Mouse (Mus musculus) MEL (cell line): Measurements from ENCODE around the gene Gria4. TPM values are rescaled to one million over a fixed set of nuclear protein-coding genes. Genes with fewer than 3 reads are reported as not detected.

Source experiments
- DNase-seq: peaks from one replicate; pipeline ENCODE4 v3.0.0; 2011; ENCODE audit warnings: low read depth, low spot score
- H3K27ac ChIP-seq: 2 replicates; pipeline ENCODE4 v1.5.1; 2012; ENCODE audit warnings: low read depth, mild to moderate bottlenecking, control low read depth, low read length, moderate library complexity; ENCODE audit not compliant: control insufficient read depth
- H3K27me3 ChIP-seq, 2 experiments: fragments of 150-350 bp in 1 of 2; sonication (generic) in 1 of 2; 2 replicates each; pipeline ENCODE4 v1.6.1; 2012; ENCODE audit warnings: low read length in 2 of 2, mild to moderate bottlenecking in 2 of 2, improper control_type of control experiment in 1 of 2, moderate library complexity in 1 of 2; ENCODE audit not compliant: insufficient read depth in 2 of 2, control insufficient read depth in 1 of 2
- H3K36me3 ChIP-seq, 2 experiments: 2 replicates each; pipeline ENCODE4 v1.6.1; 2012 to 2014; ENCODE audit warnings: low read length in 2 of 2, improper control_type of control experiment in 1 of 2, inconsistent platforms in 1 of 2, mild to moderate bottlenecking in 1 of 2; ENCODE audit not compliant: insufficient read depth in 2 of 2, control insufficient read depth in 1 of 2
- H3K4me1 ChIP-seq, 2 experiments: fragments of 150-350 bp in 1 of 2; sonication (generic) in 1 of 2; 2 replicates each; pipeline ENCODE4 v1.6.1; 2012; ENCODE audit warnings: low read length in 2 of 2, improper control_type of control experiment in 1 of 2, mild to moderate bottlenecking in 1 of 2; ENCODE audit not compliant: insufficient read depth in 2 of 2, control insufficient read depth in 1 of 2
- H3K4me3 ChIP-seq, 2 experiments: fragments of 150-350 bp in 1 of 2; sonication (generic) in 1 of 2; 2 replicates each; pipeline ENCODE4 v1.5.1; 2012; ENCODE audit warnings: low read depth in 2 of 2, low read length in 2 of 2, mild to moderate bottlenecking in 2 of 2, moderate library complexity in 2 of 2, control low read depth in 1 of 2, improper control_type of control experiment in 1 of 2; ENCODE audit not compliant: control insufficient read depth in 1 of 2, insufficient read depth in 1 of 2
- H3K79me2 ChIP-seq: 2 replicates; pipeline ENCODE4 v1.6.1; 2012; ENCODE audit warnings: mild to moderate bottlenecking, low read length, moderate library complexity; ENCODE audit not compliant: control insufficient read depth, poor library complexity, insufficient read depth
- H3K9ac ChIP-seq: 2 replicates; pipeline ENCODE4 v1.6.1; 2012; ENCODE audit warnings: low read depth, mild to moderate bottlenecking, control low read depth, low read length, moderate library complexity; ENCODE audit not compliant: control insufficient read depth, poor library complexity, severe bottlenecking
- H3K9me3 ChIP-seq: fragments of 150-350 bp; sonication (generic); replicated peaks from 2 replicates; pipeline ENCODE4 v1.6.1; 2012; ENCODE audit warnings: mild to moderate bottlenecking, low read length, improper control_type of control experiment, moderate library complexity; ENCODE audit not compliant: insufficient read depth
- BHLHE40 ChIP-seq: IDR thresholded peaks from 2 replicates; pipeline ENCODE4 v1.6.1; 2012; ENCODE audit warnings: low read depth, mild to moderate bottlenecking, inconsistent platforms, low read length, improper control_type of control experiment, borderline replicate concordance
- CHD1 ChIP-seq: IDR thresholded peaks from 2 replicates; pipeline ENCODE4 v1.6.1; 2012; ENCODE audit warnings: low read depth, mild to moderate bottlenecking, inconsistent platforms, low read length, improper control_type of control experiment
- E2F4 ChIP-seq: IDR thresholded peaks from 2 replicates; pipeline ENCODE4 v1.6.1; 2011; ENCODE audit warnings: low read depth, low read length, improper control_type of control experiment, borderline replicate concordance
- ELF1 ChIP-seq: IDR thresholded peaks from 2 replicates; pipeline ENCODE4 v1.6.1; 2014; ENCODE audit warnings: low read depth, mild to moderate bottlenecking, inconsistent platforms, low read length, improper control_type of control experiment, moderate library complexity
- EP300 ChIP-seq, 2 experiments: IDR thresholded peaks; 2 replicates each; pipeline ENCODE4 v1.6.1; 2011; ENCODE audit warnings: improper control_type of control experiment in 2 of 2, low read length in 2 of 2, low read depth in 1 of 2, mild to moderate bottlenecking in 1 of 2
- ETS1 ChIP-seq: IDR thresholded peaks from 2 replicates; pipeline ENCODE4 v1.6.1; 2012; ENCODE audit warnings: low read depth, mild to moderate bottlenecking, inconsistent platforms, low read length, improper control_type of control experiment, moderate library complexity
- GABPA ChIP-seq: IDR thresholded peaks from 2 replicates; pipeline ENCODE4 v1.6.1; 2012; ENCODE audit warnings: low read depth, mild to moderate bottlenecking, inconsistent platforms, low read length, improper control_type of control experiment, moderate library complexity
- HCFC1 ChIP-seq: IDR thresholded peaks from 2 replicates; pipeline ENCODE4 v1.6.1; 2012; ENCODE audit warnings: low read depth, mild to moderate bottlenecking, inconsistent platforms, low read length, improper control_type of control experiment, moderate library complexity
- MAFK ChIP-seq: IDR thresholded peaks from 2 replicates; pipeline ENCODE4 v1.6.1; 2011; ENCODE audit warnings: low read depth, mild to moderate bottlenecking, low read length, improper control_type of control experiment, borderline replicate concordance
- MEF2A ChIP-seq: IDR thresholded peaks from 2 replicates; pipeline ENCODE4 v1.6.1; 2014; ENCODE audit warnings: low read depth, mild to moderate bottlenecking, inconsistent platforms, low read length, improper control_type of control experiment; ENCODE audit not compliant: poor library complexity, insufficient replicate concordance, severe bottlenecking; ENCODE audit errors: extremely low read depth
- MXI1 ChIP-seq: IDR thresholded peaks from 2 replicates; pipeline ENCODE4 v1.6.1; 2011; ENCODE audit warnings: mild to moderate bottlenecking, low read depth, low read length, improper control_type of control experiment
- MYC ChIP-seq: IDR thresholded peaks from 2 replicates; pipeline ENCODE4 v1.6.1; 2011; ENCODE audit warnings: low read depth, mild to moderate bottlenecking, low read length, improper control_type of control experiment, moderate library complexity
- NELFE ChIP-seq: IDR thresholded peaks from 2 replicates; pipeline ENCODE4 v1.6.1; 2011; ENCODE audit warnings: low read depth, low read length, improper control_type of control experiment
- POLR2A ChIP-seq, 2 experiments: IDR thresholded peaks; 2 replicates each; pipeline ENCODE4 v1.6.1; 2011 to 2012; ENCODE audit warnings: low read length in 2 of 2, mild to moderate bottlenecking in 2 of 2, control low read depth in 1 of 2, improper control_type of control experiment in 1 of 2, low read depth in 1 of 2, moderate library complexity in 1 of 2; ENCODE audit not compliant: control insufficient read depth in 1 of 2, insufficient read depth in 1 of 2, poor library complexity in 1 of 2
- RAD21 ChIP-seq: IDR thresholded peaks from 2 replicates; pipeline ENCODE4 v1.6.1; 2011; ENCODE audit warnings: mild to moderate bottlenecking, low read depth, low read length, improper control_type of control experiment
- RCOR1 ChIP-seq: IDR thresholded peaks from 2 replicates; pipeline ENCODE4 v1.6.1; 2012; ENCODE audit warnings: low read depth, mild to moderate bottlenecking, inconsistent platforms, low read length, improper control_type of control experiment
- SIN3A ChIP-seq: IDR thresholded peaks from 2 replicates; pipeline ENCODE4 v1.6.1; 2012; ENCODE audit warnings: low read length, improper control_type of control experiment, inconsistent platforms
- SMC3 ChIP-seq: IDR thresholded peaks from 2 replicates; pipeline ENCODE4 v1.6.1; 2011; ENCODE audit warnings: low read depth, low read length, improper control_type of control experiment
- TAL1 ChIP-seq: IDR thresholded peaks from 2 replicates; pipeline ENCODE4 v1.6.1; 2012; ENCODE audit warnings: mild to moderate bottlenecking, inconsistent platforms, low read length, moderate library complexity, mixed read lengths
- TBP ChIP-seq: IDR thresholded peaks from 2 replicates; pipeline ENCODE4 v1.8.0; 2011; ENCODE audit warnings: low read depth, low read length, improper control_type of control experiment
- USF1 ChIP-seq: IDR thresholded peaks from 2 replicates; pipeline ENCODE4 v1.6.1; 2014; ENCODE audit warnings: low read depth, mild to moderate bottlenecking, inconsistent platforms, low read length, improper control_type of control experiment, moderate library complexity
- USF2 ChIP-seq, 2 experiments: IDR thresholded peaks; 2 replicates each; pipeline ENCODE4 v1.6.1; 2011 to 2012; ENCODE audit warnings: improper control_type of control experiment in 2 of 2, low read length in 2 of 2, borderline replicate concordance in 1 of 2, inconsistent platforms in 1 of 2, low read depth in 1 of 2, mild to moderate bottlenecking in 1 of 2; ENCODE audit not compliant: insufficient read depth in 1 of 2
- ZC3H11A ChIP-seq: IDR thresholded peaks from 2 replicates; pipeline ENCODE4 v1.6.1; 2012; ENCODE audit warnings: low read depth, mild to moderate bottlenecking, inconsistent platforms, low read length, improper control_type of control experiment
- ZMIZ1 ChIP-seq: IDR thresholded peaks from 2 replicates; pipeline ENCODE4 v1.6.1; 2012; ENCODE audit warnings: low read depth, mild to moderate bottlenecking, inconsistent platforms, low read length, improper control_type of control experiment, moderate library complexity
- polyA plus RNA-seq, 2 experiments: library from polyadenylated mRNA; stranded (reverse) in 1 of 2; unstranded in 1 of 2; fragments of >175 nt in 1 of 2; fragments of >200 nt in 1 of 2; gene quantifications; 2 replicates each; pipeline versions ENCODE4 v1.2.1 to v1.2.4; 2012; ENCODE audit warnings: low replicate concordance in 2 of 2, low read depth in 1 of 2; ENCODE audit not compliant: insufficient read length in 2 of 2, insufficient read depth in 1 of 2, missing spikeins in 1 of 2
- total RNA-seq: library from RNA; depleted of rRNA; stranded (reverse); fragments of 300-350 nt; gene quantifications from 2 replicates; pipeline ENCODE4 v1.2.3, GENCODE M21; 2012

Gene Gria4
- total and polyA plus RNA-seq, 3 experiments = not detected

DNA sequence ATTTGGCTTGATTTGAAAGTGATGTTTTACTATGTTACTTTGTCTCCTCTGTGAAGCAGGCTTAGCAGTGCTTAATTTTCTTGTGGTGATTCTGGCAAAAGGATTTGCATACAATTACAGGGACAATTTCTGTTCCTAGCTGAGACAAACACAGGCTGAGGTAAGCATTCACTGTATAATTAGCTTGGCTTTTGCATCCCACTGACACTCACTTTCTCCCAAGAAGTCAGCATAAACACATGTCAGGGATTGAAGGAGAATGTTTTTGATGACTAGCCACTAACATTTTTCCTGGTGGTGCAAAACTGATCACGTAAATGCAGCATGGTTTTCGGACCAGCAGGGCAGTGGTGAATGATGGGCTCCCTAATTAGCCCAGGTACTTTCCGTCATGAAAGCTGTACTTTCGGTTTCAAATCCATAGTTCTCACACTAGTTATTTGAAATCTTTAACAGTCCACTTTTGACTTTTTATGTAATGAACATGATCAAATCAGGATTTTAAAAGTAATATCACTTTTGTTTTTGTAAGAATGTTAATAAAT lies 240.5 kb downstream of the Gria4 start:
- Histone ChIP-seq H3K4me1 (no peaks in the 10 kb centered on the region), H3K9me3 (no peaks in the 10 kb centered on the region), H3K27ac (no peak overlapping the region), H3K9ac (no peak overlapping the region), H3K36me3 (no peaks in the 10 kb centered on the region), H3K4me3 (peak overlapping the region; percentile 24 to 31; a peak in 3 of 4 replicates), H3K27me3 (no peaks in the 10 kb centered on the region), H3K79me2 (no peaks in the 10 kb centered on the region)
- TF ChIP-seq BHLHE40 = no peak
- TF ChIP-seq SIN3A = no peak
- no peak for TF ChIP-seq MYC
- no peak for TF ChIP-seq ELF1
- no peak for TF ChIP-seq GABPA
- TF ChIP-seq POLR2A (IDR thresholded peaks at IDR 0.05; ENCODE audit: control insufficient read depth in 1 of 2, insufficient read depth in 1 of 2, low read depth in 1 of 2, low read length in 2 of 2, poor library complexity in 1 of 2) = no peak
- TF ChIP-seq E2F4 = no peak
- TF ChIP-seq ETS1 = no peak
- TF ChIP-seq TAL1 = no peak
- DNase-seq = no peak

DNA sequence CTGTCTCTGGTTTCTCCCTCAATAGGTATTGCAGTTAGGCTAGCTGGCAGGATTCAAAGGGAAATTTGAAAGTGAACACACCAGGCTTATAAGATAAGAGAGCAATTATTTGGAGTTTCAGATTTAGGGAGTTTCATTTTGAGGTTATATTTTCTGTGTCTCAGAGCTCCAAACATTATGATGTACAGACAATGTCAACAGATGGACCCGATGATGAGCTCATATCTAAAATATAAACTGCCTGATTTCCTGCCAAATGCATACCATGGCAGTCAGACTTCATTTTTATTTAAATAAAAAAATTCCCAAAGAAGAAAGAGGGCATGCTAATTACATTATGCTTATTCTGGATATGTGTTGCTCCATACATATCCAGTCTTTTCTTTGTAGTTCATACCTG lies 256.8 kb downstream of the Gria4 start:
- Histone ChIP-seq H3K27ac (no peak overlapping the region), H3K79me2 (no peaks in the 10 kb centered on the region), H3K9ac (no peak overlapping the region), H3K27me3 (no peaks in the 10 kb centered on the region), H3K4me3 (no peak overlapping the region), H3K4me1 (no peaks in the 10 kb centered on the region), H3K9me3 (no peaks in the 10 kb centered on the region), H3K36me3 (no peaks in the 10 kb centered on the region)
- no peak for DNase-seq
- TF ChIP-seq TBP (no peak), HCFC1 (no peak), MYC (no peak), NELFE (no peak), CHD1 (no peak), EP300 (IDR thresholded peaks at IDR 0.05; ENCODE audit: low read depth in 1 of 2, low read length in 2 of 2) (no peak)

DNA sequence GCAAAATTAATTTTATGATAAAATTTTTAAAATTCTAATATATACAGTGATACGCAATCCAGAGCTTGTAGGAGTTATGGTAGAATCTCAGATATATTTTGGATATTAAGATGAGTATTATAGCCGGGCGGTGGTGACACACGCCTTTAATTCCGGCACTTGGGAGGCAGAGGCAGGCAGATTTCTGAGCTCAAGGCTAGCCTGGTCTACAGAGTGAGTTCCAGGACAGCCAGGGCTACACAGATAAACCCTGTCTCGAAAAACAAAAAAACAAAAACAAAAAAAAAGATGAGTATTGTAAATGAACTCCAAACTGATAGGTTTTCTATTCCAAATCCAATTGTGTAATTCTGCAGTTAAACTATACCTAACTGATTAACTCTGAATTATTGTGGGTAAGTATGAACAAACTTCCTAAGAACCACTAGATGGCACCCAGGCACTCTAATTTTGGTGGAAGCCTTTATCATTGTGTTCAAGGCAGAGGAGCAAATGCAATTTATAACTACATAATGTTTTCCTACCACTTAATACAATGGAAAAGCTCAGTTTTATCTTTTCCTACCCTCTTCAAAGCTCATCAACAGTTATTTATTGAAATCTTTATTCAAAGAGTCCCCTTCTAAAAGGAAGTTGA lies 259.4 kb downstream of the Gria4 start:
- no peak overlapping the region for H3K4me3 ChIP-seq
- no peak overlapping the region for H3K9ac ChIP-seq
- no peaks in the 10 kb centered on the region for H3K4me1 ChIP-seq
- no peaks in the 10 kb centered on the region for H3K9me3 ChIP-seq
- no peaks in the 10 kb centered on the region for H3K79me2 ChIP-seq
- no peaks in the 10 kb centered on the region for H3K27me3 ChIP-seq
- no peak overlapping the region for H3K27ac ChIP-seq
- peak; percentile 74 for DNase-seq
- no peaks in the 10 kb centered on the region for H3K36me3 ChIP-seq
- TF ChIP-seq MYC (no peak), ZC3H11A (peak; percentile 82), TAL1 (no peak), RCOR1 (no peak), USF2 (IDR thresholded peaks at IDR 0.05; ENCODE audit: borderline replicate concordance in 1 of 2, insufficient read depth in 1 of 2, low read depth in 1 of 2, low read length in 2 of 2) (no peak), SMC3 (peak; percentile 83), TBP (no peak), ZMIZ1 (no peak), NELFE (no peak), USF1 (no peak), POLR2A (IDR thresholded peaks at IDR 0.05; ENCODE audit: control insufficient read depth in 1 of 2, insufficient read depth in 1 of 2, low read depth in 1 of 2, low read length in 2 of 2, poor library complexity in 1 of 2) (no peak), MXI1 (no peak), MEF2A (no peak), ETS1 (no peak), MAFK (no peak), RAD21 (peak; percentile 87), ELF1 (no peak)
